Mouse (Mus musculus): Measurements from ENCODE around the gene Tsga10ip. TPM values are rescaled to one million over a fixed set of nuclear protein-coding genes. Genes with fewer than 3 reads are reported as not detected.
"Not testable (repeated sequence)": the region's sequence is repeated elsewhere in the genome, so short reads cannot be mapped to it uniquely, and the experiment has no call there.

Tsga10ip gene
- polyA plus RNA-seq, 1 experiment from 2014 or later: not detected

GRCm38 (mm10) chr19:5366175-5367052 is 35.9 kb downstream of the Tsga10ip start, which contains the start of gene Eif1ad:
TSS of gene Eif1ad (plus strand) at chr19:5366741.
- no peaks in the 10 kb centered on the region for H3K9me3 ChIP-seq (ENCODE audit: control insufficient read depth, low read length)
- DNase-seq (ENCODE audit: low spot score): peak; percentile 97
- H3K4me3 ChIP-seq (replicated peaks; ENCODE audit: low read length): peak within 1 kb of the TSS; percentile 97
- H3K27me3 ChIP-seq (ENCODE audit: control insufficient read depth, insufficient read depth, low read length): no peaks in the 10 kb centered on the region
- H3K36me3 ChIP-seq (replicated peaks; ENCODE audit: control insufficient read depth, insufficient read depth): peaks cover 41% of the 10 kb centered on the region
- H3K4me1 ChIP-seq (replicated peaks; ENCODE audit: control insufficient read depth, insufficient read depth, low read length): peaks cover 17% of the 10 kb centered on the region
- under 1% methylated on average over 83 of the region's 92 CpGs for WGBS
- peak within 1 kb of the TSS; percentile 86 for H3K9ac ChIP-seq
- peak; percentile 93 for ATAC-seq (ENCODE audit: low FRiP score)
- H3K4me2 ChIP-seq (replicated peaks): peak within 1 kb of the TSS; percentile 96
- H3K27ac ChIP-seq: peak within 1 kb of the TSS; percentile 94

GRCm38 (mm10) chr19:5365751-5366150 is 36.6 kb downstream of the Tsga10ip start:
- no peak for ATAC-seq (ENCODE audit: low FRiP score)
- peaks cover 37% of the 10 kb centered on the region for H3K36me3 ChIP-seq (replicated peaks; ENCODE audit: control insufficient read depth, insufficient read depth)
- DNase-seq (ENCODE audit: low spot score): no peak
- peak overlapping the region; percentile 96 for H3K4me2 ChIP-seq (replicated peaks)
- 19% methylated on average over 11 of the region's 11 CpGs for WGBS
- no peaks in the 10 kb centered on the region for H3K9me3 ChIP-seq (ENCODE audit: control insufficient read depth, low read length)
- H3K4me1 ChIP-seq (replicated peaks; ENCODE audit: control insufficient read depth, insufficient read depth, low read length): peaks cover 17% of the 10 kb centered on the region
- H3K4me3 ChIP-seq (replicated peaks; ENCODE audit: low read length): peak overlapping the region; percentile 97
- H3K9ac ChIP-seq: peak overlapping the region; percentile 86
- no peaks in the 10 kb centered on the region for H3K27me3 ChIP-seq (ENCODE audit: control insufficient read depth, insufficient read depth, low read length)
- H3K27ac ChIP-seq: peak overlapping the region; percentile 94

GRCm38 (mm10) chr19:5364124-5364523 is 38.2 kb downstream of the Tsga10ip start:
- Histone ChIP-seq H3K9me3 (ENCODE audit: control insufficient read depth, low read length) (no peaks in the 10 kb centered on the region), H3K27me3 (ENCODE audit: control insufficient read depth, insufficient read depth, low read length) (no peaks in the 10 kb centered on the region), H3K36me3 (replicated peaks; ENCODE audit: control insufficient read depth, insufficient read depth) (peaks cover 21% of the 10 kb centered on the region), H3K4me2 (replicated peaks) (no peak overlapping the region), H3K4me3 (replicated peaks; ENCODE audit: low read length) (no peak overlapping the region), H3K4me1 (replicated peaks; ENCODE audit: control insufficient read depth, insufficient read depth, low read length) (peaks cover 17% of the 10 kb centered on the region), H3K27ac (no peak overlapping the region), H3K9ac (no peak overlapping the region)
- DNase-seq (ENCODE audit: low spot score): no peak
- ATAC-seq (ENCODE audit: low FRiP score): no peak
- 92% methylated on average over 2 of the region's 2 CpGs for WGBS

- Histone ChIP-seq H3K4me3 (replicated peaks; ENCODE audit: low read length) (no peak overlapping the region), H3K4me2 (replicated peaks) (no peak overlapping the region), H3K9ac (no peak overlapping the region), H3K27me3 (ENCODE audit: control insufficient read depth, insufficient read depth, low read length) (no peaks in the 10 kb centered on the region), H3K36me3 (replicated peaks; ENCODE audit: control insufficient read depth, insufficient read depth) (peaks cover 11% of the 10 kb centered on the region; the same call in 1 of the 2 replicates), H3K4me1 (replicated peaks; ENCODE audit: control insufficient read depth, insufficient read depth, low read length) (peaks cover 7% of the 10 kb centered on the region), H3K9me3 (ENCODE audit: control insufficient read depth, low read length) (no peaks in the 10 kb centered on the region), H3K27ac (no peak overlapping the region)
- WGBS: 81% methylated on average over 2 of the region's 2 CpGs
- DNase-seq (ENCODE audit: low spot score): no peak
- no peak for ATAC-seq (ENCODE audit: low FRiP score)
Measured at GRCm38 (mm10) chr19:5362186-5362585, 40.1 kb downstream of the Tsga10ip start.

GRCm38 (mm10) chr19:5356080-5356479 is 46.2 kb downstream of the Tsga10ip start:
- DNase-seq (ENCODE audit: low spot score) (no peak), ATAC-seq (ENCODE audit: low FRiP score) (no peak)
- WGBS: no CpG with 5 or more reads among the region's 1 CpGs
- Histone ChIP-seq H3K9me3 (ENCODE audit: control insufficient read depth, low read length) (no peaks in the 10 kb centered on the region), H3K4me1 (replicated peaks; ENCODE audit: control insufficient read depth, insufficient read depth, low read length) (no peaks in the 10 kb centered on the region), H3K27me3 (ENCODE audit: control insufficient read depth, insufficient read depth, low read length) (no peaks in the 10 kb centered on the region), H3K9ac (no peak overlapping the region), H3K4me3 (replicated peaks; ENCODE audit: low read length) (no peak overlapping the region), H3K4me2 (replicated peaks) (no peak overlapping the region), H3K36me3 (replicated peaks; ENCODE audit: control insufficient read depth, insufficient read depth) (no peaks in the 10 kb centered on the region), H3K27ac (no peak overlapping the region)

GRCm38 (mm10) chr19:5353609-5354008 is 48.7 kb downstream of the Tsga10ip start:
- whole genome bisulfite sequencing: 72% methylated on average over 2 of the region's 2 CpGs
- no peak for ATAC-seq (ENCODE audit: low FRiP score)
- Histone ChIP-seq H3K4me2 (replicated peaks) (no peak overlapping the region), H3K9me3 (ENCODE audit: control insufficient read depth, low read length) (no peaks in the 10 kb centered on the region), H3K4me3 (replicated peaks; ENCODE audit: low read length) (no peak overlapping the region), H3K27me3 (ENCODE audit: control insufficient read depth, insufficient read depth, low read length) (no peaks in the 10 kb centered on the region), H3K4me1 (replicated peaks; ENCODE audit: control insufficient read depth, insufficient read depth, low read length) (peaks cover 6% of the 10 kb centered on the region; the same call in 1 of the 2 replicates), H3K36me3 (replicated peaks; ENCODE audit: control insufficient read depth, insufficient read depth) (no peaks in the 10 kb centered on the region), H3K27ac (no peak overlapping the region), H3K9ac (no peak overlapping the region)
- no peak for DNase-seq (ENCODE audit: low spot score)

GRCm38 (mm10) chr19:5349502-5349873 is 52.8 kb downstream of the Tsga10ip start, which contains the start of gene Cst6:
TSS of gene Cst6 (minus strand) at chr19:5349574.
- H3K9ac ChIP-seq: peak within 1 kb of the TSS; percentile 66
- H3K36me3 ChIP-seq (replicated peaks; ENCODE audit: control insufficient read depth, insufficient read depth); H3K4me1 ChIP-seq (replicated peaks; ENCODE audit: control insufficient read depth, insufficient read depth, low read length); H3K27me3 ChIP-seq (ENCODE audit: control insufficient read depth, insufficient read depth, low read length); DNase-seq (ENCODE audit: low spot score); H3K9me3 ChIP-seq (ENCODE audit: control insufficient read depth, low read length); H3K27ac ChIP-seq; ATAC-seq (ENCODE audit: low FRiP score): not testable (repeated sequence)
- 67% methylated on average over 6 of the region's 6 CpGs for WGBS
- peak within 1 kb of the TSS; percentile 30 for H3K4me3 ChIP-seq (replicated peaks; ENCODE audit: low read length)
- H3K4me2 ChIP-seq (replicated peaks): peak within 1 kb of the TSS; percentile 76

GRCm38 (mm10) chr19:5348526-5349501 is 53.5 kb downstream of the Tsga10ip start:
- Histone ChIP-seq H3K27ac (no peak overlapping the region), H3K9me3 (ENCODE audit: control insufficient read depth, low read length) (no peaks in the 10 kb centered on the region), H3K4me1 (replicated peaks; ENCODE audit: control insufficient read depth, insufficient read depth, low read length) (peaks cover 6% of the 10 kb centered on the region; the same call in 1 of the 2 replicates), H3K9ac (peak overlapping the region; percentile 66), H3K36me3 (replicated peaks; ENCODE audit: control insufficient read depth, insufficient read depth) (no peaks in the 10 kb centered on the region), H3K4me3 (replicated peaks; ENCODE audit: low read length) (peak overlapping the region; percentile 30), H3K4me2 (replicated peaks) (peak overlapping the region; percentile 76), H3K27me3 (ENCODE audit: control insufficient read depth, insufficient read depth, low read length) (no peaks in the 10 kb centered on the region)
- peak; percentile 27; the same call in 1 of the 2 replicates for ATAC-seq (ENCODE audit: low FRiP score)
- peak; percentile 52 for DNase-seq (ENCODE audit: low spot score)
- 6% methylated on average over 34 of the region's 34 CpGs for WGBS

- no peaks in the 10 kb centered on the region for H3K36me3 ChIP-seq (replicated peaks; ENCODE audit: control insufficient read depth, insufficient read depth)
- H3K4me3 ChIP-seq (replicated peaks; ENCODE audit: low read length): no peak overlapping the region
- H3K27ac ChIP-seq: no peak overlapping the region
- H3K4me2 ChIP-seq (replicated peaks): no peak overlapping the region
- no peaks in the 10 kb centered on the region for H3K9me3 ChIP-seq (ENCODE audit: control insufficient read depth, low read length)
- no peak for ATAC-seq (ENCODE audit: low FRiP score)
- 84% methylated on average over 6 of the region's 6 CpGs for WGBS
- H3K9ac ChIP-seq: no peak overlapping the region
- H3K27me3 ChIP-seq (ENCODE audit: control insufficient read depth, insufficient read depth, low read length): no peaks in the 10 kb centered on the region
- peaks cover 6% of the 10 kb centered on the region; the same call in 1 of the 2 replicates for H3K4me1 ChIP-seq (replicated peaks; ENCODE audit: control insufficient read depth, insufficient read depth, low read length)
- no peak for DNase-seq (ENCODE audit: low spot score)
Measured at GRCm38 (mm10) chr19:5348064-5348463, 54.3 kb downstream of the Tsga10ip start.

Measured in hindbrain, embryonic 14.5 days (tissue).